ENCODE assay signal across 19 mouse cellular contexts in genomic region chr2:29940073-29940472, GRCm38 (mm10).
"Had no signal": no experiment of that assay in that cellular context is flagged by ENCODE, and none has a peak within 500 bp of the region (broad histone marks: within the 10 kb centered on the region; RNA-seq: fewer than 3 reads in every experiment).

No protein-coding gene starts in this region.

- H3K27me3 ChIP-seq: midbrain, embryonic 12.5 days; neural tube, embryonic 13.5 days; neural tube, embryonic 15.5 days had no signal

- H3K9me3 ChIP-seq: midbrain, embryonic 10.5 days; midbrain, embryonic 12.5 days; neural tube, embryonic 13.5 days; neural tube, embryonic 15.5 days had no signal

- H3K4me2 ChIP-seq: lung, embryonic 14.5 days; midbrain, embryonic 12.5 days; neural tube, embryonic 13.5 days; neural tube, embryonic 15.5 days had no signal

- DNase-seq: lung, adult 18-20 months; lung, embryonic 14.5 days; lung, postnatal 10 days; lung, postnatal 4 days; midbrain, embryonic 14.5 days; retina, postnatal 1 day; right cerebral cortex, adult 18-20 months; right cerebral cortex, postnatal 25 days; right cerebral cortex, postnatal 4 days; spleen, adult 18-20 months; thymus, adult 18-20 months; thymus, postnatal 14 days; thymus, postnatal 36 days had no signal

- H3K9ac ChIP-seq: lung, embryonic 14.5 days; midbrain, embryonic 12.5 days; neural tube, embryonic 13.5 days; neural tube, embryonic 15.5 days had no signal

- H3K4me3 ChIP-seq: midbrain, embryonic 10.5 days; midbrain, embryonic 12.5 days; myocyte; neural tube, embryonic 13.5 days; neural tube, embryonic 15.5 days had no signal

- ATAC-seq: midbrain, embryonic 16.5 days had no signal

- H3K27ac ChIP-seq: midbrain, embryonic 10.5 days; midbrain, embryonic 12.5 days; neural tube, embryonic 13.5 days; neural tube, embryonic 15.5 days had no signal
